Mouse (Mus musculus): ENCODE data around the gene Farsb. TPM values are rescaled to one million over a fixed set of nuclear protein-coding genes. Genes with fewer than 3 reads are reported as not detected.
"Not testable (repeated sequence)": the region's sequence is repeated elsewhere in the genome, so short reads cannot be mapped to it uniquely, and the experiment has no call there.

Farsb gene
- total RNA-seq (2021), result 10 to 100 TPM; 64.3 to 68.0 TPM
- long read RNA-seq, experiment 1, transcript Farsb-201 (17 exons, 1,951 nt), result major isoform, 39 of 48 reads
- long read RNA-seq, experiment 1, partial matches to known transcripts, result 2 of 48 reads
- long read RNA-seq, experiment 1, other reads (novel, unspliced or antisense), result 6 of 48 reads
- long read RNA-seq, experiment 2, transcript Farsb-201 (17 exons, 1,951 nt), result major isoform, 69 of 86 reads
- long read RNA-seq, experiment 2, partial matches to known transcripts, result 5 of 86 reads
- long read RNA-seq, experiment 2, other reads (novel, unspliced or antisense), result 8 of 86 reads

DNA sequence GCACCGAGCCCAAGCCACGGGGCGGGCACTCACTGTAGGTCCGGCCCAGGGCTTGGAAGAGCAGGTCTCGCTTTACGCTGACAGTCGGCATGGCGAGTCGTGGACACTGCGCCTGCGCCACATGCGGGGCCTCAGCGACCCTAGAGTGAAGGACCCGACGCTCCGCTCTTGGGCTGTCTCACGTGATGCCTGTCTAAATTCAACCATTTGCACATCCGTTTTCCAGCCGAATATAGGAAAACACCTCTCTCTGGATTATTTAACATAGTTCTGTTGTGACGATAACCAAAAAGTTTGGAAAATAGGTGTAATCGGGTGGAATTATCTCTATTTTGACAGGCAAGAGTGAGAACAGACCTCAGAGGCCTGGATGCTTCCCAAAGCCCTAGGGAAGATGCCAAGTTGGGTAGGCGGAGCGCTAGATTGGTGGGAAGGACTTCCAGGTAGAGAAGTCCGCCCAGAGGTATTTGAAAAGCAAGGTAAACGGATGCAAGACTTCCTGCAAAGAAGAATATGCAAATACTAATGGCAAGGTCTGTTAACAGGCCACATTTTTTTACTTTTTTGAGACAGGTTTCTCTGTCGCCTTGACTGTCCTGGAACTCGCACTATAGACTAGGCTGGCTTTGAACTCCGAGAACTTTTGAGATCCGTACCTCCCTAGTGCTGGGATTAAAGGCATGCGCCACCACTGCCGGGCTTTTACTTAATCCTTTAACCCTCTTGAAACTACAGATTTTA lies at the start of gene Farsb:
TSS of gene Farsb (minus strand) at position 146 of the 741 bp plus-strand sequence.
- DNase-seq (ENCODE audit: low spot score in 2 of 2), result peak; percentile 95 to 96

DNA sequence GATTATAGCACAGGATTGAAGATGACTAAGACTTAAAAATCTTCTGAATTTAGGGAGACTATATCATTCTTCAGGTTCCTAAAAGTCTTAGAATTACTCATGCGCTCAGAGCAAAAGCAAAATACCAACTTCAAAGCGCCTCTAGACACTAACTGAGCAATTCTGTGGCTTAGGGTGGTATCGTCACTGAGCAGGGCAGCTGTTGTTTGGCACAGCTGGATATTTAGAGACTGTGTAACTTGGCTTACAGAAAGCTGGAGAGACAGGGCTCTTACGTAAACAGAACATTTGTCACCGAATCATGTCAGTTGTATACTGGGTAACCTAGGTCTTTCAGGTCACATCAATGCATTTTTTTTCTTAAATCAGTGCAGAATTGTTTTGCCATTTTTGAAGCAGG lies 49.7 kb upstream of the Farsb start:
- no peak for DNase-seq (ENCODE audit: low spot score in 2 of 2)

DNA sequence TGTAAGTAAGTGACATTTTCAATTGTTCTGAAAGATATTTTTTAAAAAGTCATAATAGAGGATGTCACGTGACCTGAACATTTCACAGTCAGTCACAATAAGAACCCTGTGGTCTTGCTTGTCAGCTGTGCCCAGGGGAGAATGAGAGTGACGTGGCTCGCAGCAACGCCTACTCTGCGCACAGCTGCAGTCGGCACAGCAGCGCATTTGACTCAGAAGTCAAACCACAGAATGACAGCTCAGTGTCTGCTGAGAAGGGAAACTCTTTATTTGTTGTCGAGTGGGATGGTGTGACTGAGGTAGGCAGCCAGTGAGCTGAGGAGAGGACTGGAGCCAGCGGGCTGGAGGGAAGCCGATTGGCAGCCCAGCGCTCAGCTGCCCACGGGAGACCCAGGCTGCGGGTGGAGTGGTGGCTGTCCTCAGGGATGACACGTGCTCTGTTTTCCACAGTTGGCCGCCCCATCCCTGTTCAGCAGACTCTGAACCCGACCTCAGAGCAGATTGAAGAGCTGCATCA lies 48.9 kb upstream of the Farsb start:
- DNase-seq (ENCODE audit: low spot score in 2 of 2), result peak; percentile 72 to 77

DNA sequence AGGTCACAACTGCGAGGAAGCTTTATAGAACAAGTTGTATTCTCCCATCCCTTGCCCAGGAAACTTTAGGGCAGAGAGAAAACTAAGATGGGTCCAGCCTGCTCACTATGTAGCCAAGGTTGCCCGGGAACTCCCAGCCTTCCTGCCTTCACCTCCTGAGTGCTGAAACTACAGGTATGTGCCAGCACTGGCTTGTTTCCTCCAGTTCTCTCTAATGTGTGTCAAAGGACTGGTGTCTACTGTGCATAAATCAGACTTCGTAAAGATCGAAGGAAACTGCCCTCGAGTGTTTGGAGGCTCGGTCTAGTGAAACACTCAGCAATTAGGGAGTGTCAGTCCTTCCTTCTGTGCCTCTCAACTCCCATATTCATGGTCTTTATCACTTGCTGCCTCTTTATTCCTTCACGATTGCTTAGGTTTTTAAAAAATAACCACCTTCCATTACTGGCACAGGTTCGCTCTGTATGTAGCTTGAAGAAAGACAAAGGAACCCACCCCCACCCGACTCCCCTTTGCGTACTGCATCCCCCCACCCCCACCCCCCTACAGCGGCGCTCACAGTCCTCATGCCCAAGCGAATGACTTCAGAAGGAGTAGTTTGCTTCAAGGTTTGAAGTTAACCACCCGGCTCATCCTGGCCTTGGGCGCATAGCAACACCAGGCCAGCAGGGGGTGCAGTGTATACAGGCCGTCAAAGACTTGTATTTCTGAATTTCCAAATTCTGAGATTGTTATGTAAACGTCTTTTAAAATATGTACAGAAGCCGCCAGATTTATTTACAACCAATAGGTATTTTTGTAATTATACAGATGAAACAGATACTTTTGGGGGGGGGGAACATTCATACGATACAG lies 47.8 kb upstream of the Farsb start:
- DNase-seq (ENCODE audit: low spot score in 2 of 2), result peak; percentile 79 to 85

DNA sequence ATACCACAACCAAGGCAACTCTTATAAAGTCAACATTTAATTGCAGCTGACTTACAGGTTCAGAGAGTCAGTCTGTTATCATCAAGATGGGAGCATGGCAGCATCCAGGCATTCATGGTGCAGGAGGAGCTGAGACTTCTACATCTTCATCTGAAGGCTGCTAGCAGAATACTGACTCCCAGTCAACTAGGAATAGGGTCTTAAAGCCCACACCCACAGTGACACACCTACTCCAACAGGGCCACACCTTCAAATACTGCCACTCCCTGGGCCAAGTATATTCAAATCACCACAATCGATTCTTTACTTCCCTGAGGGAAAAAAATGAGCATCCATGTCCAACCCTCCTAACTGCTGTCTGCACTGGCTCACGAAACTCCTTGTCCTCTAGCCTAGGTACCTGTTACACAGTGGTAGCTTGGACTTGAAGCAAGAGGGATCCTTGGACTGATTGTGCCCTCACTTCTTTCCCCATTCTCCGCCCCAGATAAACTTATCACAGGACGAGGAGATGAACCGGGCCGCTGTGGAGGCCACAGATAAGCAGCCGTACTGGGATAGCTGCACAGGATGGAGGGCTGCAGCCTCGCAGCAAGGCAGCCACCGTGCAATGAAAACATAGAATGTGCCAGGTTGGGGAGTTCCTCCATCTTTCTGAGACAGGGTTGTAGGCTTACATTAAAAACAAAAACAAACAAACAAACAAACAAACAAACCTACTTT lies 45.9 kb upstream of the Farsb start:
- no peak for DNase-seq (ENCODE audit: low spot score in 2 of 2)

DNA sequence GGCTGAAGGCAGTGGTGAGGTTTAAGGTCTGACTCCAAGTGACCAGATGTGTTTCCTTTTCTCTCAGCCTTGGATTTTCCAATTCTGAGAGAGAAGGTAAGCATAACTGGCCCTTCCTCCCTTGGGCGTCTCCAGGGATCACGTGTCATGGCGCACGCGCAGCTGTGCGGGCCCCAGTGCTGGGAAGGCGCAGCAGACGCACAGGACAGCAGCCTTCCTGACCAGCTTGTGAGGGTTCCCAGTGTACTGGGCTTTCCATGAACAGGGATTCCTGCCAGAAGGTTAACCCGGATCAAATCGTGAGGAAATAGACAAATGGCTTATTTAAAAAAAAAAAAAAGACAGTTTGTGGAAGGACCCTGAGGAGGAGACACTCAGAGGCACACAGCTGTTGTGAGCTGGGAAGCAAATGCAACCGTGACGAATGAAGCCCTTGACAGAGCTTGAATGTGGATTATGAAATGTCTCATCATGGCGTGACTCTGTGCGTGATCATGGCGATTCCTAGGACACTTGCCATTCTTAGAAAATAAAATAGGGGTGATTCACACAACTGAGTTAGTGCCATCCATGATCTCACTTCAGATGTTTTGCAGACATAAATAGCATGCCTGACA lies 43.6 kb upstream of the Farsb start:
- peak in 1 of 2 experiments; percentile 22 for DNase-seq (ENCODE audit: low spot score in 2 of 2)

DNA sequence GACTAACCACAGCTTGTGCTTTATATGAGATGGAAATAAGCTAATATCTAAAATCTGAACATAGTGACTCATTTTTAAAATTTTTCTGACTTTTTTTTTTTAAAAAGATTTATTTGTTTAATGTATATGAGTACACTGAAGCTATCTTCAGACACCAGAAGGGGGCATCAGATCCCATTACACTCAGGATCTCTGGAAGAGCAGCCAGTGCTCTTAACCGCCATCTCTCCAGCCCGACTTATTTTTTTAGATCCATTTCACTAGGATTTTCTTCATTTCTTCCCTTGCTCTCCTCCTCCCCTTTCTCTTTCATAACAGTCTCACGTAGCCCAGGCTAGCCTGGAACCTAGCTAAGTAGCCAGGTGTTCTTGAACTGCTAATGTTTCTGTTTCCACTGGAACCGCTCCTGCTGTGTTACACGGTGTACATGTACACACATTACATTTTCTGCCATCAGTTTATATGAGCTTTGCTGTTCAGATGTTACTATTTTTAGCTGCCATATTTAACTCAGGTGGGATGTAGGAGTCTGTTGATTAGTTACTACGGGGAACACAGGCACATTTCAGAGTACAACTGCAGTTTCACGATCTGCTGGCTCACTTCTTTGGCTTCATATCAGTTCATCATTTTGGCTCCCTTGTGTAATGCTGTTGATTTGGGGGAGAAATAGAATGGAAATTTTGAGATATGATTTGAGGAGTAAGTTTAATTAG lies 42.0 kb upstream of the Farsb start:
- peak in 1 of 2 experiments; percentile 72 for DNase-seq (ENCODE audit: low spot score in 2 of 2)

DNA sequence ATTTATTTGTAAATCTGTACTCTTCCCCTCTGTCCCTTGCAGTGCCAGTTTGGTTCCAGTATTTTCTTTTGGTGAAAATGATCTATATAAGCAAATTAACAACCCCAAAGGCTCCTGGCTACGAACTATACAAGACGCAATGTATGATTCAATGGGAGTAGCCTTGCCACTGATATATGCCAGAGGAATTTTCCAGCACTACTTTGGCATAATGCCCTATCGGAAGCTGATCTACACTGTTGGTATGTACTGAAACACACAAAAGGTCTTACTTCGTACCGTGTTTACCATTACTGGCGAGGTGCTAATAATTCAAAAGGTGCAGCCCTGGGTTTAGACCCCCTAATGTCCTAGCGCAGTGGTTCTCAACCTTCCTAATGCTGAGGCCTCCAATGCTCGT lies 40.3 kb upstream of the Farsb start:
- DNase-seq (ENCODE audit: low spot score in 2 of 2), result no peak

DNA sequence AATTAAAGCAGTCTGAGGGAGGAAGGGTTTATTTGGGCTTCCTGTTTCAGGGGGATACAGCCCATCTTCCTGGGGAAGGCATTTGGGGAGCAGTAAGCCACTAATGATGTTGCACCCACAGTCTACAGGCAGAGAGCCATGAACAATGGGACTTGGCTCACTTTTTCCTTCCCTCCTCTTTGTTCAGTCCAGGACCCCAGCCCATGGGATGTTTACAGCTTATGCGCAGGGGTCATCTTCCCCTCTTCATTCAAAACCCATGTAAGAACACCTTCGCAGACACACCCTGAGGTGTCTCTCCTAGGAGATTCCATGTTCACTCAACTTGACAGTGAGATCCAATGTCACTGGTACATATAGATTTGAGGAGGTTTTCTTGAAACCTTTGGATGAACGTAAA lies 39.7 kb upstream of the Farsb start:
- no peak for DNase-seq (ENCODE audit: low spot score in 2 of 2)

DNA sequence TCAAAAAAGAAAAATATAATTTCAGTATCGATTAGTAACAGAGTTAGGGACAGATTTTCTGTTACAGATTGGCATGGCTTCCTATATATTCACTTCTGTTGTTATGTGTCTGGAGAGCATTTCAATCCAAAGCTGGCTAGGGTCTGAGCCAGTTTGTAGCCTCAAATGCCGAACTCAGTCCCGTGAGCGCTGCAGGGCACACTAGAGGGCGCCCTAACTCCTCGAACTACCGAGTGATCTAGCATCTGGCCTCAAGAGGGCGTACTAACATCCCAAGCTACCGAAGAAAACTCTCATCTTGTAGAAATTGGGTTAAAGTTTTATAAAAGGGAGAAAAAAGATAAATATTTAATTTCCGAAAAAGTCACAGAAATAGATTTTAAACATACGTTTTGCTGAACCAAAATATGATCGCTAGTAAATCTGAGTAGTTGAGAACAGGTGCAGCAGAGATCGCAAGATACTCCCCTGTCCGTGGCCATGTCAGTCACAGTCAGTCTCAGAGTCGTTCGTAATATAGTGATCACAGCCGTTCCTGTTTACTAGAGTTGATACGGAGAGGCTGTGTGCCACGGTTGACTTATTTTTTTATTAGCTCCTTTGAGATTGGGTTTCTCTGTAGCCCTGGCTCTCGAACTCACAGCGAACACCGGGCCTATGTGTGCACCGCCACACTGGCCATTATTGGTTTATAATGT lies 36.6 kb upstream of the Farsb start:
- peak; percentile 70 to 76 for DNase-seq (ENCODE audit: low spot score in 2 of 2)

DNA sequence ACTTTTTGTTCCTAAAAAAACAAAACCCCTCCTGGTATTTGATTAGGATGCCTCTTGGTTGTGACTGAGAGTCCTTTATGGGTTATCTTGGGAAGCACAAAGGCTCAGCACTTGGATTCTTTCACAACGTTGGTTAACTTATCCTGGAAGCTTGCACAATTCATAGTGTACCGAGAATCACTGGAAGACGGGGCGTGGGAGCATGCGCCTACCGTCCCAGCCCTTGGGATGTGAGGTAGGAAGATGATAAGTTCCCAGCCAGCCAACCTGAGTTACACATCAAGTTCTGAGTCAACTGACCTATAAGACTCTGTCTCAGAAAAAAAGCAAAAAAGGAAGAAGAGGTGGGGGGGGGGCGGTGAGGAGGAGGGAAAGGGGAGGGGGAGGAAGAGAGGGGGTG lies 30.2 kb upstream of the Farsb start:
- DNase-seq (ENCODE audit: low spot score in 2 of 2), result no peak

DNA sequence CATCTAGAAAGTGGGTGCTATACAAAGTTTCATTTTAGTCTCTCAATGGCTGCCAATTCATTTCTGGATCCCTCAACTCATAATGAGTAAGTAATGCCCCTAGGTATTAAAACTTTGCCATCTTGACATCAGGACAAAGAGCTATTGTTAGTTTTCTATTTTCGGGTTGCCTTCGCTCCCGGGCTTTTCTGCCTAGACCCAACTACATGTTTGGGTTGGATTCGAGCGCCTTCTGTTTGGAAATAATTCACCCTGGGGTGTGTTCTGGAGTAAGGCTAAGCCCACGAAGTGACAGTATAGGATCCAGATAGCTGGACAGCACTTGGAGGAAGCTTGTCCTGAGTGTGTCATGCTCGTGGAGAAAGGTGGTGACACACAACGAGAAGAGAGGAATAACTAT lies 24.1 kb upstream of the Farsb start:
- DNase-seq (ENCODE audit: low spot score in 2 of 2), result no peak

DNA sequence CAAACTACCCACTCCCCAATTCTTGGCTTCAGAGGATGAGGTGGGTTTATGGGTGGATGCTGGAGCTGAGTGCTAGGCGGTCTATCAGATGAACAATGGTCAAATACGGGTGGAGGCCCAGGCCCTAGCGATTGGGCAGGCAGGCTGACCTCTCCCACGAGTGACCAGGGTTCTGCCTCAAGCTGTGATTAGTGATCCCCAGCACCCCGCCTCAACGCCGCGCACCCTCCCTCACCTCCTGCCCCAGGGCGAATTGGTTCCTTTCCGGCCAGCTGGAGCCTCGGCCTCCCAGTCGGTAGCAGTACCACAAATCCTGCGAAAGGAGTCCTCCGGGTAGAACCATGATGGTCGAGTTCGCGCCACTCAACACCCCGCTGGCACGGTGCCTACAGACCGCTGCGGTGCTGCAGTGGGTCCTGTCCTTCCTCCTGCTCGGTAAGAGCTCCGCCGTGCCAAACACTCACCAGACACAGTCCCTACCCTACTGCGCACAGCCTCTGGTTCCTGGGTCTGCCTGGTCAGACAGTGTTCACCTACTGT lies 23.0 kb upstream of the Farsb start, which contains the start of gene BC035947:
TSS of gene BC035947 (minus strand) at position 538 of the 540 bp plus-strand sequence.
- no peak for DNase-seq (ENCODE audit: low spot score in 2 of 2)

DNA sequence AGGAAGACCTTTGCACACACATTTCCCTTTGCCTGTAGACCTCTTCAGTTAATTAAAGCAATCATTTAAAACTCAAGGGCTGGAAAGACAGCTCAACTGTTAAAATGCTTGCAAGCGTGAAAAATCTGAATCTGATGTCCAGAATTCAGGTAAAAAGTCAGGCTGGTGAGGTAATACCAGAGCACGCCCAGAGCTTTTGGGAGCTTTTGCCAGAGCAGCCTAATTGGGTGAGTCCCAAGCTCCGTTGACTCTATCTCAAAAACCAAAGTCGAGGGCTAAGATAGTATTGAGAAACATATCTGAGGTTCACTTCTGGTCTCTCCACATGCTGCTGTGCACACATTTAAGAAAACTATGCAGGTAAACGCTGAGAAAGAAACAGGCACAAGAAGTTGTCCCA lies 22.2 kb upstream of the Farsb start, which contains the start of gene Mogat1:
TSS of gene Mogat1 (plus strand) at position 130 of the 400 bp plus-strand sequence.
- no peak for DNase-seq (ENCODE audit: low spot score in 2 of 2)

DNA sequence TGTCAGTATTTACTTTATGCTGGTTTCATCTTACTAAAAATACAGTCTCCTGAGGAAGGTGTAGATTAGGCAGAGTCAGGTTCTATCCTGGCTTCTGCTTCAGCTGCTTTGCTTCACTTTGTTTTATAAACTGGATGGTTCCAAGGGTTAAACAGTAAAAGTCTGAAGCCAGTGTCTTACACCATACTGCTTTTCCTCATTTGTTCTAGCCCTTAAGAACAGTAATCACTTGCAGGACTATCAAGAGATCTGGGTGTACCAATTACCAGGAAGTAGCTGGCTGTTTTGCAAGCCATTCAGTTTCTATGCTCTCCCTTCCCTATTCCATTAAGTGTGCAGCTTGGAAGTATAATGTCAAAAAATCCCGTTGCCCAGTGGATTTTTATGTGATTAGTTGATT lies 18.4 kb upstream of the Farsb start:
- DNase-seq (ENCODE audit: low spot score in 2 of 2), result no peak

DNA sequence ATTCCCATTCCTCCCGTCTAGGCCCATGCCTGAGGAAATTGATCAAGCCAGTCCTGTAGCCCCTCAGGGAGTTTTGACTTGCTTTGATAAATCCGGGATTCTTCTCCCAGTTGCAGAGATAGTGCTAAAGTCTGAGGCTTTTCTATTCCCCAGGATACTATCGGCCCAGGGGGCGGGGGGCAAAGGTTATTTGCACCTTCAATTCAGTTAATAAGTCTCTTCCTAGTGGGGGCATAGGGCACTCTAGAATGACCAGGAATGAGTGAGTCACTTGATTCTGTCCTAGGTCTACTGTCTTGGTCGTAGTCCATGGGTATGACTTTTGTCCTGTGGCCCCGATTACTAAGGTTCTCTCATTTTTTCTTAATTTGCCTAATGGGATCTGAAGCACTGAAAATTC lies 13.8 kb upstream of the Farsb start:
- no peak for DNase-seq (ENCODE audit: low spot score in 2 of 2)

DNA sequence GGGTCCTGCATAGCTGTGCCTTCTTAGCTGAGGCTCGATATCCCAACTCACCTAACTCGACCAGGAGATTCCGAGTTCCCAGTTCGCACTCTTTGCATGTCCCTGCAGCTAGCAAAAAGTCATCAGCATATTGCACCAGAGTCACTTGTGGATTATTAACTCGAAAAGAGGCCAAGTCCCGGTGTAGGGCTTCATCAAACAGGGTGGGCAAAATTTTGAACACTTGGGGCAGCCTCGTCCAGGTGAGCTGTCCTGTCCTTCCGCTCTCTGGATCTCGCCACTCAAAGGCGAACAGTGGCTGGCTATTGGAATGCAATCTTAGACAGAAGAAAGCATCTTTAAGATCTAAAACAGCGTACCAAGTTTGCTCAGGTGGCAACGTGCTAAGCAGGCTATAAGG lies 13.2 kb upstream of the Farsb start:
- not testable (repeated sequence) for DNase-seq (ENCODE audit: low spot score in 2 of 2)

DNA sequence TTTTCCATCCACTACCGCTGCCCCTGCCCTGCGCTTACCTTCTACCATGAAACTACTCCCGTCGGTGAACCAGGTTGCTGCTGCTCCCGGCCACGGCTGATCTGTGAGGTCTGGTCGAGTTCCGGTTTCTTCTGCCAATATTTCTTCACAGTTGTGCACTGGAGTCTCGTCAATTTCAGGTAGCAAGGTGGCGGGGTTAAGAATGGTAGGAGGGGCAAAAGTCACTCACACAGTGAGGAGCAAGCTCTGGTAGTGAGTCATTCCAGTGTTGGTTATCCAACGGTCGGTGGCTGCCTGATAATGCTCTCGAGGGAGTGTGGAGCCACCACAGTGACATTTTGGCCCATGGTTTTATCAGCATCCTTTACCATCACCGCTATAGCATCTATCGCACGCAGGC lies 12.3 kb upstream of the Farsb start:
- no peak for DNase-seq (ENCODE audit: low spot score in 2 of 2)

DNA sequence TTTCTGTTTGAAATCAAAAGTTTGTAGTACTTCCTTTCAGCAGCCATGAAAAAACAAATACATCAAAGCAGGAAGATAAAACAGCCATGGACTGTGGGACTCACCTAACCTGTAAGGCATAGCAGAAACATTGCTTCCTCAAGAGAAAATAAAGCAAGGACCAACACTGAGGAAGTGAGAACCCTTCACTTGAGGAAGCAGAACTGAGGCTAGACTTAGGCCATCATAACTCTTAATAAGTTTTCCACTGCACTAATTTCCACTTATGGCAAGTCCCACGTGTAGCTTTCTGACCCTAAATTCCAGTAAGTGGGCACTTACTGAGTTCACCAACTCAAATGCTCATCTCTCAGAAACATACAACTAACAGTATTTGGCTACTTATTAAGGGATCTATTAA lies 1.4 kb upstream of the Farsb start:
- DNase-seq (ENCODE audit: low spot score in 2 of 2), result no peak

Data from layer of hippocampus, postnatal 14 days (tissue).